Mouse (Mus musculus) ovary, postnatal 36 days (tissue): ENCODE data around the gene Hectd1.
A peak's percentile ranks its signal among the peaks of the same experiment; 100 is the strongest.

Experiments
- DNase-seq: peaks from one replicate; pipeline ENCODE4 v3.0.0; 2022; ENCODE audit warnings: low spot score, mixed read lengths

Hectd1 gene

DNA sequence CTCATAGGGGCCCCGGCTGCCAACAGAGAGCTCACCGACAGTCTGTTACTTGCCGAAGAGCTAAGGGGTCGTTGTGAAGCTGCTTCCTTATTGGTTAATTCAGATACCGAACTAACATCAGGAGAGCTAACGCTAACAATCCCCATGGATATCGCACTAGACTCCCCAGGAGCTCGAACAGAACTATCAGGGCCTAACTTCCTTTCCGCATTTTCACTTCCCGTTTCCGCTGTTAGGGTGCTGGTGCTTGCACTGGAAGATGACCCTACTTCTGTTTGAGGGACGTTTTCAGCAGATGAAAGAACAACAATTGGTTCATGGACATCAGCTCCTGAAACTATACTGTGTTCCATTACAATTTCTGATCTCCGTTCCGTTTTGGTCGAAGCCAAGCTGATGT is 60.6 kb downstream of the Hectd1 start:
- DNase-seq, result no peak

DNA sequence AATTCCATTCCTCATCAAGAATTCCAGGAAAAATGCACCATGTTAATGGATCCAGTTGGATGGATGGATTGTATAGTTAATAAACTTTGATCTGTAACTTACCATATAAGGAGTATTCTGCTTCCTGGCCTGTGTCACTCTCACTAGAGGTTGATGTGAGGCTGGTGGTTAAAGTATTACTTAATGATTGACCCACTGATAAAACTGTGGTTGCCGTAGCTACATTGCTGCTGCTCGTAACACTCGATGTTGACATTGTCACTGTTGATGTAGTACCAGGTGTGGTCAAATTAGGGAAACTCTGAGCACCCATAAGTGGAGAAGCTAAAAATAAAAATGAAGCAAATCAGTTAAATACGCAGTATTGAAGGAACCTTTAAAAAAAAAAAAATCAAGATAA is 61.9 kb downstream of the Hectd1 start:
- DNase-seq, result no peak

DNA sequence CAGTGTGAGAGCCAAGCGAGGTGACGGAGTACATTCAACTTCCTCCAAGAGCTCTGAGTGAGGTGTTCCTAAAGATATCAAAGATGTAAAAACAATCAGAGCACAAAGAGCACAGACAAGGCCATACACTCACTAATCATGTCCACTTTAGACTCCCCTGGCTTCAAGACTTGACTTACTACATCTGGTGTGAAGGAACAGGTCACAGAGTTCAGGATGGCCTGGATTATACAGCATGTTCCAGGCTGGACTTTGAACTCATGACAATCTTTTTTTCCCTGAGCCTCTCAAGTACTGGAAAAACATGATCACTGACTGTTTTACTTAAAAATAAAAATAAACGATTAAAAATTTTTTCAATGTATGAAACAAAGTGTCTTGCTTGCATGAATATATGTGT is 70.0 kb downstream of the Hectd1 start:
- DNase-seq, result no peak

DNA sequence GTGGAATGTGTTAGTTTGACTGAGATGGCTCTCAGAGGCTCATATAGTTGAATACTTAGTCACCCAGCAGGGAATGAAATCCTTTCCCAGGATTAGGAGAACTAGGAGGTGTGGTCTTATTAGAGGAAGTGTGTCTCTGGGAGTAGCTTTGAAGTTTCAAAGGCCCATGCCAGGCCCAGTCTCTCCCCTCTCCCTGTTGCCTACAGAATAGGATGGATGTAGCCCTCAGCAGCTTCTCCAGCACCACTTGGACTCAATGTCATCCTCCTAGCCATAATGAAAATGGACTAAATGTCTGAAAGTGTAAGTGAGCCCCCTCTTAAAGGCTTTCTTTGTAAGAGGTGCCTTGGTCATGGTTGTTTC is 72.8 kb downstream of the Hectd1 start:
- no peak for DNase-seq

DNA sequence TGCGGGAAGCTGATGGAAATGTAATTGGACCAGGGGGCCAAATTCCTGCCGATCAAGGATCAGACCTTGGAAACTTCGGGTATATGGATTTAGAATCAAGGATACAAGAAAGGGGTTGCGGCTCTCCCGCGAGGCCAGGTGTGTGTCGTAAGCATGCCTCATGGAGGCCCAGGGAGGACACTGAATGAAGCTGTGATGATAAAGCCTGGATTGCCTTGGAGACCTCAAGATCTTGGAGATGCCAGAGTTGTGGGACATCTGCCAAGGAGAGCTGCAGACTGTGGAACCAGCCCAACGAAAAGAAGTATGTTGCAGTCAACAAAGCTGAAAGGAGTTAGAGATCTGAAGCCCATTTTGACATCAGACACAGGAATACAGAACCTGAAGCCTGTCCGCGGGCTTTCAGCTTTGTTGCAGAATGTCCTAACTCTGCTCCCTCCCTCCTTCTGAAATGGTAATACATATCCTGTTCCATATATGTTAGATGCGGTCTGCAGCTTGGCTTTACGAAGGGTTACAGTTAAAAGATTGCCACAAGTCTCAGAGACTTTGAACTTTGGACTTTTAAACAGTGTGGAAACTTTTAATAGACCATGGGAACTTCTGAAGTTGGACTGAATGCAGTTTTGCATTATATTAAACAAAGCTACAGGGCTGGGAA is 73.3 kb downstream of the Hectd1 start:
- DNase-seq, result no peak

DNA sequence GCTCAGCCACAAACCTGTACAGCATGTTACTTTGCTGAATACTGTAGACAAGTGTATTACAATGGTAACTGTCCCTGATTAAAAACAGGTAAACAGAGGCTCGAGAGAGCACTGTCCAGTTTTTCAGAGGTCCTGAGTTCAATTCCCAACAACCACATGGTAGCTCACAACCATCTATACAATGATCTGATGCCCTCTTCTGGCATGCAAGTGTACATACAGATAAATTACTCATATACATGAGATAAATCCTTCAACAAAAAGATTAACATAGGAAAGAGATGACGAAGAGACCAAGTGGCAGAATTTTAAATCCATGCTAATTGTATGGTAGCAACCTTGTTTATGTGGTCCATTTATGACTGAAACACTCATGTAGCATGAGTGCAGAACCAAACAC is 82.0 kb downstream of the Hectd1 start:
- DNase-seq, result no peak

DNA sequence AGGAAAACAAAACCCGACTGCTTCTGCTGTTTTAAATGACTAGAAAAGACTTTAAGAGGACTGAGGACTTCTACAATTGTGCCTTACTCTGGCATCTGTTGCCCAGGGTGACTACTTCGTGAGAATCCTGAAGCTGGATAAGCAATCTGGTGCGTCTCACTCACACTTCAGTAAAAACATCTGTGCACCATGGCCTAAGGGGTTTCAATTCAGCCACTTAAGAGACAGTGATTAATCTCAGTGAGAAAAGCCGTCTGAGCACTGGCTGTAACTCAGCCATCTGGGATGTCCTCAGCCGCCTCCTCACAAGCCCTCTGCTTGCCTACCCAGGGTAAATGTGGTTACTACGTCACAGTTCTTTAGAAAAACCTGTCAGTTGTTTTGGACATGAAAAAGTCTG is 84.4 kb downstream of the Hectd1 start:
- DNase-seq, result no peak

DNA sequence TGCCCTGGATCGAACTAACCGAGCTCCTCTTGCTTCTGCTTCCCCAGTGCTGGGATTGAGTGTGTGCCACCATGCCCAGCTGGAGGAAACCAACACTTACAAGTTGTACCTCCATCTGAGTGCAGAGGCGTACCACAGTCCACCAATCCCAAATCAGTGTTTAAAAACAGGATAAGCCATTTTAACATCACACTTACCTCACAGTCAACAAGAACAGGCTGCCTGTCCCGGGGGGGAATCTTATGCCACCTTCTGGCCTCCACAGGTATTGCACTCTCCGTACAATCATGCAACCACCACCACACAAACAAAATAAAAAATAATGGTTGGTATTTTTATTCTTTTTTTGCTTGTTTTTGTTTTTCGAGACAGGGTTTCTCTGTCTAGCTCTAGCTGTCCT is 87.6 kb downstream of the Hectd1 start:
- no peak for DNase-seq

DNA sequence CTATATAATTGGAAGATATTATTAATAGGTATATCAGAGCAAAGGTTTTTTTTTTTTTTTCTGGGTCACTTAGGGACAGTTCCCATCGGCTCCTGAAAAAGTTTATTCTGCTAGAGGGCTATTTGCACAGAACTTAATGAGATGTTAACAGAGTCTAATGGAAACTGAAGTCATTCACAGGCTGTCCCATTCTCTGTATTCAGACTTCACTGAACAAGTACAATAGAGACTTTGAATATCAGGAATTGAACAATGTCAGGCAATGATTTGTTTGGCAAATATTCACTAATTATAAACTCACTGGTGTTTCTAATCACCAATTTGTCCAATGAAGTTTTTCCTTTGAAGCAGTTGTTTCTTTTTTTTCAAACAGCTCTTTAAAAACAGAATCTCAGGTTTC is 92.5 kb downstream of the Hectd1 start:
- DNase-seq, result no peak

DNA sequence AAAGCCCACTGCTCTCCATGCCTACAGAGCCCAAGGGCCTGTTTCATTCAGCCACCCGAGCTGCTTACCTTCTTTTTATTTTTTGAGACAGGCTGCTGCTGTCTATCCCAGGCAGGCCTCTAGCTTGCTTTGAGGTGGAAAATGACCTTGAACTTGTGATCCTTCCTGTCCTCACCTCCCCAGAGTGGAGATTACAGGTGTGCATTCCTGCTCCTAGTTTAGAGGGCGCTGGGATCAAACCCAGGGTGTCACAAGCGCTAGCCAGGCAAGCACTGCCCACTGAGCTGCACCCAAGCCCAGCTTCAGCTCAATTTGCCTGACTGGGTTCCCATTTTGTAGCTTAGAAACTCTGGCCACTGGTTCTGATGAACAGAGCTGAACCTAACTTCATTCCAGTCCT is 93.0 kb downstream of the Hectd1 start:
- DNase-seq, result no peak

DNA sequence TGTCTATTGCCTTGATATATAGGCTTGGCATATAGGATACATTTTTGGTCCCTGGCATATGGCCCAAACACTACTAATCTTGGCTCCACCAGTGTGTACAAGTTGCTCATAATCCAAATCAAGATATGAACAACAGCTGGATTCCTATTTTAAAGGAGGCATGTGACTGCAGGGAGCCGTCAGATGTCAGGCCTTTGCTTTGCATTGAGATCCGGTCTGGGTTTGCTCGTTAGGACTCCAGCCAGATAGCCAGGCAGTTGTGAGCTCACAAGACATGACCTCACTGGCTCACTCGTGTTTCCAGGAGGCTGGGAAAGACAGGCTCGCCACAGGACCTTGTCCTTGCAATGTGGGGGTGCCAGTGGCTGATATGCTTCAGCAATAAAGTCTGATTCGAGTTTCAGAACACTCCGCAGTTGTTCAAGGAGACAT is 93.5 kb downstream of the Hectd1 start:
- DNase-seq, result peak; percentile 35

DNA sequence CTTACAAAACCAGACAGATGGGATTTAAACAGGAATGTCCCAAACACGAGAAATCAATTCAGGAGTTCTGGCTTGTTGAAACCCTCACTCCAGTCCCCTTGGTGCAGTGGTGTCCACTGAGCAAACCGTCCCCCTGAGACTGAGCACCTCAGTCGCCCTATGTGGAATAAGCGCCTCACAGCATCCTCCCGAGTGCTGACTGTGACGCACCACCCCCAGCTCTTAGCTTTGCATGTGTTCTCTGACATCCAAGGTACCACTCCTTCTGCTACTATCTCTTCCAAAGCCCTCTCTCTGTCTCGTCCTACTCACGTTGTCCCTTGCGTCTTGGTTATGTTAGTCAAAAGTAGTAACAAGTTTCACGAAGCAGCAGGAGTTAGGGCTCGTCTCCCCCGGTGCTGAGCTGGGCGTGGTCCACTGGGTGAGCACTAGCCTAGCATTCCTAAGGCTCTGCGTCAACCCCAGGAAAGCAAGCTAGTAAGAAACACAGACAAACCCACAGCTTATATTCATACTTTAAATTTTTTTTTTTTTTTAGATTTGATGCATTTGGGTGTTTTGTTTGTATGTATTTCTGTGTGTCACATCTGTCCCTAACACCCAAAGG is 94.6 kb downstream of the Hectd1 start:
- no peak for DNase-seq

DNA sequence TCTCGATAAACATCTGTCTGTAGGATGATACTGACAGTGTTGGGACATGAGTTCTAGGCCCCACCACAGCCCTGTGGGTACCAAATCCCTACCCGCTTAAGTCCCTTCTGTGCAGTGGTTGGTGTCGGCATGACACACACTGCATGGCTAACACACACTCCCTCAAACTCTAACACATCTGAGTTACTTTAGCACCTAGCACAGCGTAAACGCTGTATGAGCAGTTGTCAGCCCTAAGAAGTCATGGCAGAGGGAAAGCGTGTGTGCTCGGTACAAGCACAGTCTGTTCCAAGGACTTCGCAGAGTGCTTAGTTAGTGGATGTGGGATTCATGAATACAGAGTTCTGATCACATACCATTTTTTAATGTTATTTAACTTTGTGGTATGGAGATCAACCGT is 99.5 kb downstream of the Hectd1 start:
- DNase-seq, result no peak

DNA sequence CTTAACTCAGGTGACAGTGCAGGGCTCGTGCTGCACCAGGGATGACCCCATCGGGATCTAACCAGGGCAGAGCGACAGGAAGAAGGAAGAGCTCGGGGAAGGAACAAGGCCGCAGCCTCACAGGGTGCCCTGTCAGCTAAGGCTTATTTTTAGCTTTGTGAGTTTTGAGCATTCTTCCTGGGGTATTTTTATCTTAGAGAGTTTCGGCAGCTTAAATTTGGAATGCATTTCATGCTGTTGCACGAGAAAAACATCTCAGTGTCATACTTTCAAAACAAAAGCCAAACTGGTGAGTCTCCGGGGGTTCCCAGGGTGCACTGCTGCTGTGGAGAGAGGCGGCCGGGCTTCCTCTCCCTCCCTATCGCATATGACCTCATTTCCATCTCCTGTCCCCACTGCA is 100.3 kb downstream of the Hectd1 start:
- no peak for DNase-seq

DNA sequence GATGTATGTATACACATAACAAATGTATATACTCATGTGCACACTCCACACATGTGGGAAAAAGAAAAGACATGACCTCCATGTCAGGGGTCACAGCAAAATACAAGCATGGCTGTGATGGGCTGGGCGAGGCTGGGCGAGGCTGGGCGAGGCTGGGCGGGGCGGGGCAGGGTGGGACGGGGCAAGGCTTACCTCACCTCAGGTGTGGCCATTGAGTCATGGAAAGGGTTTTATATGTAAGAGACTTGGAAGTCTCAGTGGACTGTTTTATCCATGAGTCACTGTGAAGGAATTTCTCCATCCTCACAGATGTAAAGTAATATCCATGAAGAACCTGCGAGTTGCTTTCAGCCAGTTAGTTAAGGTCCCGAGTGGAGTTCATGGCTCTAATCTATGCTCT is 107.5 kb downstream of the Hectd1 start:
- DNase-seq, result no peak

DNA sequence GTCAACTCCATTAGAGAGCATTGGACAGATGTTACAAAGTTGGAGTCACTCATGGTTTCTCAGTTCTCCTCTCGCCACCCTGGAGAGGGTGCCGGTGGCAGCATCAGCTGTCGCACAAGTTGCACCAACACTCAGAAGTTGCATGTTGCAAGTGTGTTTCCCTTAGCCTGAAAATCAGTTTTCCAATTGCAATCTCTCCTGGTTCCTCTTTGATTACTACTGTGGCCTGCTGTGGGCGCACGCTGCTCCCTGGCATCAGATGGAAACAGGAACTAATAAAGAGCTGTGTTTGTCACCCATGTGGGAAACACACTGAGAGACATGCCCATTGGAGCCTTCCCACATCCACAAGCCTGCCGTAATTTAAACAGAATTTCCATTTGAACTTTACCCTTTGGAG is 110.7 kb downstream of the Hectd1 start:
- DNase-seq, result no peak

DNA sequence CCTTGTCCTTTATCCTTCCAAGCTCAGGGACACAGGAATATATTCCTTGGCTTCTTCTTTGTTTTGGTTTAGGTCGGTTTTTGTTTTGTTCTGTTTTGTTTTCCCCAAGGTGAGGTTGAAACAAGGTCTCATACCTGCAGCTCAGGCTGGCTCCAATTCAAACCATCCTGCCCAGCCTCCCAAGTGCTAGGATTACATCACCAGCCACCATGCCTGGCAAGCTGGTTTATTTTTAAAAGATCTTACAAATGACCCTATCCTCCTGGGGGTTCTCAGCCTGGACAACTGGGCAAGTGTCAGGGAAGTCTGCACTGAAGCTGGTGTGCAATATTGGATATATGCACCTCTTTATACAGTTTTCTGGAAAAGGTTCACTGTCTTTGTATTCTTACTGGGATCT is 116.7 kb downstream of the Hectd1 start:
- no peak for DNase-seq

DNA sequence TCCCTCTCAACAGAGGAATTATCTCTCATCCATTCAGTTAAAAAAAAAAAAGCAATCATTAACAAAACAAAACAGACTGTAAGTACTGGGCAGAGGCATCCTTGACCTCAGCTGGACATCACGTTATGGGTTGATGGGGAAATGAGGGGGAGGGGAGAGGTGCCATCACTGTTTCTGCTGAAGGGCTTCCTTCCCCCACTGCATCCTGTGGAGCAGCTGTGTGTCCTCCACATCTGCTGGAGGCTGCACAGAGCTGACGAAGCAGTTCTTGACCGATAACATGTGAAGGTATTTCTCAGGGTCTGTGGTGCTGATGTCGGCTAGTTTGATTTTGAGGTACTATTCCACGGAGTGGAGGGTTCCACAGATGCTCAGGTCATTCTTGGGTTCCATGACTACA is 119.2 kb downstream of the Hectd1 start:
- no peak for DNase-seq

DNA sequence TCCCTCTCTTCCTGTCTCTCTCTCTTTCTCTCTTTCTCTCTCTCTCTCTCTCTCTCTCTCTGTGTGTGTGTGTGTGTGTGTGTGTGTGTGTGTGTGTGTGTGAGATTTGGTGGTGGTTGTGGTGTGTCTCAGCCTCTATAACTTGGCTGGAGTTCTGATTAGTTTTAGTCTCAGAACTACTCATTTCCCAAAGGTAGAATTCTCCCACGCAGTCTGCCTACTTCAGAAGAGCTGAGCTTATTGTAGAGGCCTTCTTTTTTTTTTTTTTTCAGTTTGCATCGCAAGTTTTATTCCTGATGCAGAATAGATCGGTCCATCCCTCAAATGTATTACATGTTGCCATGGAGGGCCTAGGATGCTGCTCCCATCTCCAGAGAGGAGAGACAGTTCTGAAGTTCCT is 119.6 kb downstream of the Hectd1 start:
- DNase-seq, result no peak

DNA sequence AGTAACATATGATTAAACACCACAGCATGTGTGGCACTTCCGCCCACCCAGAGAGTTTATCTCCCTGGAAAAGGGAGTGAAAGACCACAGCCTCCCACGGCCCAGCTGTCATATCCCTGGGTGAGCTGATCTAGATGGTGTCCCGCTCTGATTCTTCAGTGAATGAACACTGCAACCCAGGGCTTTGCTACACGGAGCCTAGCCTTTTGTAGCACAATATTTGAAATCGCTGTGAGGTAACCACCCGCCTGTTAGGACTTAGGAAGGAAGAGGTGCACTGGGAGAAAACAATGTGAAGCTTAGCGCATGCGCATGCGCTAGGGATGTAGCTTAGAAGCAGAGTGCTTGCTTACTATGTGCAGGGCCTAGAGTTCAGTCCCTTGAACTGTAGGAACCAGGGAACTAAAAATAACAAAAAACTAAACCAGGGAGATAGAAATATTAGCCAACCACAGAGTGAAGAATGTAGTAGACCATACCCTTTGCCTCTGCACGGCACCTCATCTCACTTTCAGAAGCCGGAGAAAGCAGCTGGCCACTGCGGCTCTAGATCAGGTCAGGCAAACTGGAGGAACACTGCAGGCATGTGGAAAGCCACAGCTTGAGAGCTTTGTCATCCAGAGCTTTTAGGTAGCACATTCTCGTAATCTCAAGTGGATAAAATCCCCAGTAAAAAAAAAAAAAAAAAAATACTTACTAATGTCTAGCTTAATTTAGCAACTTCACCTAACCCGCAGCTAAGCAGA is 120.2 kb downstream of the Hectd1 start:
- peak; percentile 21 for DNase-seq

DNA sequence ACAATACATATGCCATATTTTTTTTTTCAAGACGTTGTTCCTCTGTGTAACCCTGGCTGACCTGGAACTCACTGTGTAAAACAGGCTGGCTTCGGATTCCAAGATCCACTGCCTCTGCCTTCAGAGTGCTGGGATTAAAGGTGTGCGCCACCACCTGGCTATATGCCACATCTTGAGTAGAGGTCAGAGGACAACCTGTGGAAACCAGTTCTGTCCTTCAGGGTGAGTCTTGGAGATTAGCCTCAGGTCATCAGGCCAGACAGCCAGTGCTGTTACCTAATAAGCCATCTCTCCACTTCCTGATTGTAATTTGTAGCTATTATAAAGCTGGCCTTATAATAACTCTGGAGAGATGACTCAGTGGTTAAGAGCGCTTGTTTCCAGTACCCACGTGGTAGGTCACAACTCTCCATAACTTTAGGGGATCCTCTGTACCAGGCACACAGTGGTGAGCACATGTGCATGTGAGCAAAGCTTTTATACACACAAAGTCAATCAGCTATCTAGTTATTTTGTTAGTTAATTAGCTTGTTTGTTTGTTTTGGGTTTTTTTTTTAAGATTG is 122.6 kb downstream of the Hectd1 start:
- DNase-seq, result no peak

DNA sequence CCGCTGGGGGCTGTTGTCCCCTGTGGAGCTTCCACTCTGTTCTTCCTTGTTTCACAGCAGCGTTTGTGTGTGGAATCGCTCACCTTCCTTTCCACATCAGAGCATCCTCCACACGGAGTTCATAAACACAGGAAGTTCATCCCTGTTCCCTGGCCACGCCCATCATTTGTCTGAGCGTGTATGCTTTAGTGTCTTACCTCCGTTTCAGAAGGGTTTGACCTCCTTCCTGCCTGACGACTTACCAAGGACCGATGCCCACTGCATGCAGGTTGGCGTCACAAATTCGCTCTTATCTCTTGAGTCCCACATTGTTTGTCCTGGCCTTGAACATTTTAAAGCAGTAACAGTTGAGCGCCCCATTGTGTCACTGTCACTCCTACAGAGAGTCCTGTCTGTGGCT is 123.6 kb downstream of the Hectd1 start:
- DNase-seq, result no peak

DNA sequence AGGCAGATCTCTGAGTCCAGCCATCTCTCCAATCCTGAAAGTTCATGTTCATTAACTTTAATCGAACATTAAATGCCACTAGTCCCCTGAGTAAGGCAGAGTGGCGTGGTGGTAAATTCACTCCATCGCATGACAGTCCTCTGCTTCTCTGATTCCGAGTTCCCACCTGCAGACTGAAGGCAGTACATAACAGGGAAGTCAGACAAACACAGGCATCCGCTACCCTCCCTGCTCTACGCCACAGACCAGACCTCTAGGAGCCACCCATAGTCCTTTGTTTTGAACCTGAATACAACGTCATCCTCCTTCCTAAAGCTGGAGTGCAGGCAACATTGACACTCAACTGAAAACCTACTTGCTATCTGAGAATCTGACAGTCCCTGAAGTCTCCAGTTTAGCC is 124.8 kb downstream of the Hectd1 start:
- no peak for DNase-seq
